Mouse (Mus musculus): ENCODE results near the gene Osbp.

- TF ChIP-seq CTCF (conservative IDR thresholded peaks at IDR 0.05; ENCODE audit: low read length) (no peak), POU5F1 (IDR thresholded peaks at IDR 0.05; ENCODE audit: borderline replicate concordance, low read length) (no peak), NANOG (IDR thresholded peaks at IDR 0.05; ENCODE audit: borderline replicate concordance, low read length) (no peak)
Measured at GRCm38 (mm10) chr19:12024149-12024548, 58.4 kb downstream of the Osbp start.

Data from E14TG2a.4 (cell line).